Comparison of ENCODE assay signal across 7 mouse cellular contexts in genomic region chr6:71950592-71950991, GRCm38 (mm10). TPM values are rescaled to one million over a fixed set of nuclear protein-coding genes. Genes with fewer than 3 reads are reported as not detected.
A peak's percentile ranks its signal among the peaks of the same experiment; 100 is the strongest.
DNase-seq lines count a peak whose midpoint lies in the region; ATAC-seq and TF ChIP-seq lines count a peak whose summit lies in the region.

No protein-coding gene starts in this region.

- peaks cover 56% of the 10 kb centered on the region for H3K36me3 ChIP-seq in liver, postnatal 0 days (replicated peaks; ENCODE audit: insufficient read depth, low read length)
- peaks cover 35% of the 10 kb centered on the region for H3K36me3 ChIP-seq in liver, embryonic 11.5 days (ENCODE audit: control insufficient read depth, insufficient read depth, low read length)

- no peak for TF ChIP-seq CTCF in liver, postnatal 0 days (IDR thresholded peaks at IDR 0.05; ENCODE audit: low read depth)

- ATAC-seq in liver, postnatal 0 days = peak; percentile 76
- no peak for ATAC-seq in liver, embryonic 11.5 days (replicated peaks; ENCODE audit: low FRiP score)
- peak; percentile 76 for ATAC-seq in megakaryocyte progenitor cell, adult 5-6 weeks (replicated peaks; ENCODE audit: poor library complexity)
- no peak for ATAC-seq in erythroid progenitor cell, adult 5-6 weeks (replicated peaks; ENCODE audit: low FRiP score, poor library complexity, severe bottlenecking)

- 52% methylated on average over 3 of the region's 3 CpGs for WGBS in liver, postnatal 0 days (ENCODE audit: insufficient replicate concordance)
- WGBS in liver, embryonic 11.5 days = 84% methylated on average over 3 of the region's 3 CpGs

- H3K9me3 ChIP-seq in liver, postnatal 0 days (ENCODE audit: low read length) = no peaks in the 10 kb centered on the region
- H3K9me3 ChIP-seq in liver, embryonic 11.5 days (ENCODE audit: control insufficient read depth, low read length) = no peaks in the 10 kb centered on the region

- H3K4me3 ChIP-seq in liver, postnatal 0 days (ENCODE audit: low read depth, low read length) = no peak overlapping the region
- H3K4me3 ChIP-seq in liver, embryonic 11.5 days (ENCODE audit: low read depth, low read length) = no peak overlapping the region

- peak overlapping the region; percentile 13 for H3K27ac ChIP-seq in liver, postnatal 0 days (ENCODE audit: low read depth)
- no peak overlapping the region for H3K27ac ChIP-seq in liver, embryonic 11.5 days (ENCODE audit: low read depth, low read length)

- peaks cover 10% of the 10 kb centered on the region for H3K4me1 ChIP-seq in liver, postnatal 0 days (ENCODE audit: insufficient read depth)
- H3K4me1 ChIP-seq in liver, embryonic 11.5 days (replicated peaks; ENCODE audit: control insufficient read depth, insufficient read depth, low read length) = no peaks in the 10 kb centered on the region

- intact Hi-C loops in heart, postnatal 36 days (cut with DNase I) = no loop called here

- DNase-seq in liver, postnatal 0 days = peak; percentile 64
- no peak for DNase-seq in liver, embryonic 11.5 days (ENCODE audit: low spot score)
- peak; percentile 73 for DNase-seq in adrenal gland, postnatal 25 days
- DNase-seq in heart, postnatal 36 days = peak; percentile 39 to 53
- no peak for DNase-seq in cerebellum, adult 9-11 months

- no peak for TF ChIP-seq EP300 in liver, postnatal 0 days (IDR thresholded peaks at IDR 0.05; ENCODE audit: low read depth)

- H3K9ac ChIP-seq in liver, postnatal 0 days (replicated peaks) = no peak overlapping the region
- H3K9ac ChIP-seq in liver, embryonic 11.5 days (ENCODE audit: low read depth, low read length) = no peak overlapping the region

- H3K27me3 ChIP-seq in liver, postnatal 0 days (ENCODE audit: insufficient read depth, low read length) = no peaks in the 10 kb centered on the region
- H3K27me3 ChIP-seq in liver, embryonic 11.5 days (replicated peaks; ENCODE audit: control insufficient read depth, insufficient read depth, low read length) = no peaks in the 10 kb centered on the region

- H3K4me2 ChIP-seq in liver, postnatal 0 days (ENCODE audit: low read depth, low read length) = no peak overlapping the region
- no peak overlapping the region for H3K4me2 ChIP-seq in liver, embryonic 11.5 days

RNA-seq across cellular contexts. Expression of gene Polr1a, which starts 41.7 kb away (rescaled TPM):
- polyA plus RNA-seq in liver, postnatal 0 days (2015; fragmentation: Nextera tagmentation; extraction: Ambion mirVana) = 8.0 and 10.0 TPM in 2 replicates
- polyA plus RNA-seq in liver, embryonic 11.5 days (2014; fragmentation: Nextera tagmentation; extraction: Ambion mirVana) = 45.7 and 52.4 TPM in 2 replicates
- total RNA-seq in adrenal gland, postnatal 25 days (2021) = 75.1 and 76.9 TPM in 2 replicates
- total RNA-seq in heart, postnatal 36 days (2021) = 10 to 100 TPM; 44.5 to 51.4 TPM
- 35.4 and 39.2 TPM in 2 replicates for total RNA-seq in megakaryocyte progenitor cell, adult 5-6 weeks (2015)
- total RNA-seq in megakaryocyte progenitor cell, adult 5-6 weeks (2017) = 75.9 and 99.9 TPM in 2 replicates
- total RNA-seq in erythroid progenitor cell, adult 5-6 weeks (2015; ENCODE audit: low replicate concordance) = 7.9 and 21.4 TPM in 2 replicates
- 5.9 and 6.7 TPM in 2 replicates for total RNA-seq in erythroid progenitor cell, adult 5-6 weeks (2017; ENCODE audit: low replicate concordance)

RNA-seq across cellular contexts. Expression of gene Ptcd3, which starts 42.0 kb away (rescaled TPM):
- 30.4 and 32.0 TPM in 2 replicates for polyA plus RNA-seq in liver, postnatal 0 days (2015; fragmentation: Nextera tagmentation; extraction: Ambion mirVana)
- polyA plus RNA-seq in liver, embryonic 11.5 days (2014; fragmentation: Nextera tagmentation; extraction: Ambion mirVana) = 151 and 174 TPM in 2 replicates
- 107 and 108 TPM in 2 replicates for total RNA-seq in adrenal gland, postnatal 25 days (2021)
- total RNA-seq in heart, postnatal 36 days (2021) = 100 to 1,000 TPM; 118 to 133 TPM
- 139 and 162 TPM in 2 replicates for total RNA-seq in megakaryocyte progenitor cell, adult 5-6 weeks (2015)
- total RNA-seq in megakaryocyte progenitor cell, adult 5-6 weeks (2017) = 139 and 203 TPM in 2 replicates
- total RNA-seq in erythroid progenitor cell, adult 5-6 weeks (2015; ENCODE audit: low replicate concordance) = 55.1 and 91.0 TPM in 2 replicates
- 42.0 and 47.4 TPM in 2 replicates for total RNA-seq in erythroid progenitor cell, adult 5-6 weeks (2017; ENCODE audit: low replicate concordance)

Comparison
In these comparisons a context has a peak if more than half of its experiments do, and no peak if none do; other contexts are left out.
1. ATAC-seq: peak in liver, postnatal 0 days (single experiment) and megakaryocyte progenitor cell, adult 5-6 weeks (single experiment); none in liver, embryonic 11.5 days (single experiment) and erythroid progenitor cell, adult 5-6 weeks (single experiment).
2. DNase-seq: peak in liver, postnatal 0 days (single experiment), adrenal gland, postnatal 25 days (single experiment) and heart, postnatal 36 days (2 of 2); none in liver, embryonic 11.5 days (single experiment) and cerebellum, adult 9-11 months (single experiment).